20 mouse cellular contexts compared by ENCODE assay signal in genomic region chr6:34046551-34047186, GRCm38 (mm10). TPM values are rescaled to one million over a fixed set of nuclear protein-coding genes. Genes with fewer than 3 reads are reported as not detected.
DNase-seq lines count a peak whose midpoint lies in the region; ATAC-seq and TF ChIP-seq lines count a peak whose summit lies in the region.
"Had no signal": no experiment of that assay in that cellular context is flagged by ENCODE, and none has a peak within 500 bp of the region (broad histone marks: within the 10 kb centered on the region; RNA-seq: fewer than 3 reads in every experiment).

No protein-coding gene starts in this region.

- WGBS in hindbrain, embryonic 10.5 days: 64% methylated on average over 11 of the region's 11 CpGs
- WGBS in hindbrain, embryonic 13.5 days: 71% methylated on average over 11 of the region's 11 CpGs
- WGBS in thymus, adult 2 months: 93% methylated on average over 11 of the region's 11 CpGs
- 79% methylated on average over 11 of the region's 11 CpGs for WGBS in embryonic facial prominence, embryonic 10.5 days

- H3K4me2 ChIP-seq in hindbrain, embryonic 13.5 days: no peak overlapping the region
- H3K4me2 ChIP-seq: heart, embryonic 11.5 days; lung, embryonic 15.5 days; midbrain, embryonic 15.5 days had no signal

- H3K9me3 ChIP-seq in hindbrain, embryonic 10.5 days: no peaks in the 10 kb centered on the region
- no peaks in the 10 kb centered on the region for H3K9me3 ChIP-seq in hindbrain, embryonic 13.5 days
- no peaks in the 10 kb centered on the region for H3K9me3 ChIP-seq in embryonic facial prominence, embryonic 10.5 days
- H3K9me3 ChIP-seq: lung, embryonic 15.5 days; midbrain, embryonic 15.5 days had no signal

- H3K4me3 ChIP-seq in hindbrain, embryonic 10.5 days: no peak overlapping the region
- H3K4me3 ChIP-seq in hindbrain, embryonic 13.5 days: no peak overlapping the region
- no peak overlapping the region for H3K4me3 ChIP-seq in thymus, adult 2 months (ENCODE audit: control insufficient read depth, insufficient read depth, low read length)
- H3K4me3 ChIP-seq in embryonic facial prominence, embryonic 10.5 days: no peak overlapping the region
- H3K4me3 ChIP-seq: erythroblast, embryonic 14.5 days; lung, embryonic 15.5 days; midbrain, embryonic 15.5 days had no signal

- H3K36me3 ChIP-seq in hindbrain, embryonic 10.5 days: no peaks in the 10 kb centered on the region
- no peaks in the 10 kb centered on the region for H3K36me3 ChIP-seq in hindbrain, embryonic 13.5 days
- no peaks in the 10 kb centered on the region for H3K36me3 ChIP-seq in thymus, adult 2 months (ENCODE audit: control insufficient read depth, insufficient read depth, low read length)
- H3K36me3 ChIP-seq in embryonic facial prominence, embryonic 10.5 days (replicated peaks): no peaks in the 10 kb centered on the region
- H3K36me3 ChIP-seq: lung, embryonic 15.5 days; midbrain, embryonic 15.5 days had no signal

- H3K4me1 ChIP-seq in hindbrain, embryonic 10.5 days (replicated peaks): peaks cover 15% of the 10 kb centered on the region
- peaks cover 5% of the 10 kb centered on the region; the same call in 1 of the 2 replicates for H3K4me1 ChIP-seq in hindbrain, embryonic 13.5 days (replicated peaks)
- peaks cover 23% of the 10 kb centered on the region for H3K4me1 ChIP-seq in thymus, adult 2 months (replicated peaks; ENCODE audit: control insufficient read depth, insufficient read depth, low read length)
- peaks cover 9% of the 10 kb centered on the region for H3K4me1 ChIP-seq in embryonic facial prominence, embryonic 10.5 days
- H3K4me1 ChIP-seq: midbrain, embryonic 15.5 days had no signal

- ATAC-seq in hindbrain, embryonic 13.5 days (ENCODE audit: low FRiP score): no peak
- ATAC-seq: hindbrain, embryonic 16.5 days; midbrain, embryonic 15.5 days had no signal

- H3K9ac ChIP-seq in hindbrain, embryonic 13.5 days: no peak overlapping the region
- H3K9ac ChIP-seq: lung, embryonic 15.5 days; midbrain, embryonic 15.5 days had no signal

- peak; percentile 23 for DNase-seq in hindbrain, embryonic 10.5 days (ENCODE audit: low spot score)
- DNase-seq in thymus, adult 2 months: no peak
- DNase-seq in thymus, postnatal 10 days (ENCODE audit: low spot score in 2 of 2): no peak
- no peak for DNase-seq in embryonic facial prominence, embryonic 10.5 days (ENCODE audit: low spot score)
- peak; percentile 67 for DNase-seq in yolk sac, embryonic 10.5 days (ENCODE audit: low spot score)
- no peak for DNase-seq in layer of hippocampus, postnatal 25 days (ENCODE audit: extremely low spot score in 1 of 2, low spot score in 1 of 2)
- DNase-seq: adrenal gland, postnatal 36 days; cerebellum, adult 9-10 months; gastrocnemius, postnatal 25 days; kidney, adult 8-10 months; kidney, postnatal 4 days; liver; right cerebral cortex, postnatal 14 days had no signal

- TF ChIP-seq CTCF in thymus, adult 2 months (IDR thresholded peaks at IDR 0.05; ENCODE audit: borderline replicate concordance, control insufficient read depth, extremely low read depth, insufficient read depth, low read length, poor library complexity): no peak

- no peak for TF ChIP-seq POLR2A in thymus, adult 2 months (IDR thresholded peaks at IDR 0.05; ENCODE audit: control insufficient read depth, extremely low read depth, insufficient read depth, low read length, poor library complexity)

- H3K27ac ChIP-seq in hindbrain, embryonic 10.5 days: peak overlapping the region; percentile 50
- H3K27ac ChIP-seq in hindbrain, embryonic 13.5 days: no peak overlapping the region
- peak overlapping the region; percentile 57 for H3K27ac ChIP-seq in thymus, adult 2 months (ENCODE audit: control insufficient read depth, insufficient read depth, low read length)
- H3K27ac ChIP-seq in embryonic facial prominence, embryonic 10.5 days (replicated peaks): 0 out of 2 replicates have a peak overlapping the region, but pooled peaks have one; percentile 32
- H3K27ac ChIP-seq: lung, embryonic 15.5 days; macrophage; midbrain, embryonic 15.5 days had no signal

- no peaks in the 10 kb centered on the region for H3K27me3 ChIP-seq in hindbrain, embryonic 10.5 days (ENCODE audit: insufficient read depth, poor library complexity, severe bottlenecking)
- H3K27me3 ChIP-seq in hindbrain, embryonic 13.5 days: no peaks in the 10 kb centered on the region
- no peaks in the 10 kb centered on the region for H3K27me3 ChIP-seq in thymus, adult 2 months (ENCODE audit: control insufficient read depth, insufficient read depth, low read length)
- no peaks in the 10 kb centered on the region for H3K27me3 ChIP-seq in embryonic facial prominence, embryonic 10.5 days (replicated peaks; ENCODE audit: low read depth, poor library complexity, severe bottlenecking)
- H3K27me3 ChIP-seq: lung, embryonic 15.5 days; midbrain, embryonic 15.5 days had no signal

RNA-seq across cellular contexts. Expression of gene Lrguk, which starts 17.4 kb away (rescaled TPM):
- 1.0 and 1.5 TPM in 2 replicates for polyA plus RNA-seq in hindbrain, embryonic 10.5 days (2016; fragmentation: Nextera tagmentation; extraction: Ambion mirVana)
- polyA plus RNA-seq in hindbrain, embryonic 13.5 days (2015; fragmentation: Nextera tagmentation; extraction: Ambion mirVana): 0.98 and 1.2 TPM in 2 replicates
- 0.23 and 0.31 TPM in 2 replicates for polyA plus RNA-seq in thymus, adult 2 months (2012; rRNA removed)
- polyA plus RNA-seq in embryonic facial prominence, embryonic 10.5 days (2016; fragmentation: Nextera tagmentation; extraction: Ambion mirVana): 0.89 and 1.1 TPM in 2 replicates
- total RNA-seq in layer of hippocampus, postnatal 25 days (2021): 1 to 10 TPM; 1.8 to 3.1 TPM
- polyA plus RNA-seq: erythroblast, embryonic 14.5 days had no signal

Comparison
In these comparisons a context has a peak if more than half of its experiments do, and no peak if none do; other contexts are left out.
1. DNase-seq: peak in hindbrain, embryonic 10.5 days (single experiment) and yolk sac, embryonic 10.5 days (single experiment); none in thymus, adult 2 months (single experiment), thymus, postnatal 10 days (0 of 2), embryonic facial prominence, embryonic 10.5 days (single experiment) and layer of hippocampus, postnatal 25 days (0 of 2).